Mouse (Mus musculus) activated CD4-positive, CD25-positive, alpha-beta regulatory T cell, adult 4 months (primary cell): ENCODE measurements around the gene Glrx. TPM values are rescaled to one million over a fixed set of nuclear protein-coding genes. Genes with fewer than 3 reads are reported as not detected.
"Not testable (repeated sequence)": the region's sequence is repeated elsewhere in the genome, so short reads cannot be mapped to it uniquely, and the experiment has no call there.

Experiments used
- ATAC-seq: one replicate; pipeline ENCODE4 v1.8.0; 2017
- polyA plus RNA-seq, 2 experiments: library from polyadenylated mRNA; unstranded; fragments of 100-300 nt; shearing (Covaris generic); gene quantifications; one replicate each; pipeline ENCODE4 v1.2.1; 2017

Glrx gene
- 100 to 1,000 TPM; 318 to 351 TPM for polyA plus RNA-seq

DNA sequence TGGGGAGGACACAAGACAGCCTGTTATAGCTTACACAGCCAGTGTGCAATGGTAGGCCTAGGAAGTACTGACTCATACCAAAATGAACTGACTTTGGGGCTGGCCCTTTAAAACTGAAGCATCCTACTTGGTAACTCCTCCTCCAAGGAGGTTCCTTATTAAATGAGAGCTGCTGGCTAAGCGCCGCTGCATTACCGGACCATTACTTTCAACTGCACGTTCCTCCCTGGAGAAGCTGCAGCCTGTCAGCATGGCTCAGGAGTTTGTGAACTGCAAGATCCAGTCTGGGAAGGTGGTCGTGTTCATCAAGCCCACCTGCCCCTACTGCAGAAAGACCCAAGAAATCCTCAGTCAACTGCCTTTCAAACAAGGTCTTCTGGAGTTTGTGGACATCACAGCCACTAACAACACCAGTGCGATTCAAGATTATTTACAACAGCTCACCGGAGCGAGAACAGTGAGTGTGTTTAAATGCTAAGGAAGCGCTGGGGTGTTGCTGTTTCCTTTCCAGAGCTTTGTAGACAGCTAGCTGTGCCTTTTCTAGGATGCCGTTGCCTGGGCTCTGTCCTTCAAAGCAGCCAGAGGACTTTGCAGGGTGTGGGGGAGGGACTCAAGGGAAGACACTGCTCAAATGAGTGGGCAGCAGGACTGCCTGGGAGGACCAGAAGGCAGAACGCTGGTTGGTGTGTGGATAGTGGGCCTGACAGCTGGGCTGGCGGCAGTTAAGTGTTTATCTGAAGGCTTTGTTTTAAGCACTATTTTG, at the start of gene Glrx:
Gene Glrx (plus strand): TSS at position 150 of the 763 bp plus-strand sequence.
- ATAC-seq: peak; percentile 97

DNA sequence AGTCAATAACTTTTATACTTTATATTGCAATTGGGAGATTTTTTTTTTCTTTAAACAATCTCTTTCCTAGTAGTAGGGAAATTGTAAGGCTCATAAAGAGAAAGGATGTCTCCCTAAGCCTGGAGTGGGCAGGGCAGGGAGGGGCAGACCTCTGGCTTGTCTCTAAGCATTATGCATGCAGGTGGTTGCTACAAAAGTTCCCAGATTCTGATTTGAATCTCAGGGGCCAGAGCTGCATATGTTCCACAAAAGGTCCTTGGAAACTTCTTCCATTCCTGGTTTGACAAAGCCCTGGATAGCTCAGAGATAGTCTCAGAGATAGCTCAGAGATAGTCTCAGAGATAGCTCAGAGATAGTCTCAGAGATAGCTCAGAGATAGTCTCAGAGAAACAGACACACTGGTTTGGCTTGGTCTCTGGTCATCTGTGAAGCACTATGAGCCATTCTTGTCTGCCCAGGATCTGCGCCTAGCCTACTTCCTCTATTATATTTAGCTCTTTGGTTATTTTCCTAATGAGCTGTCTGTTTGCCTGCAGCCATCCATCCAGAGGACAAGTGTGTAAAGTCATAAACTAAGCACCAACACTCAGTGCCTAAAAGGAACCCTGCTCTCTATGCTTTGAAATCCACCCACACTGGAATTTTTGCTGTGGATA, 49.0 kb upstream of the Glrx start:
- no peak for ATAC-seq

DNA sequence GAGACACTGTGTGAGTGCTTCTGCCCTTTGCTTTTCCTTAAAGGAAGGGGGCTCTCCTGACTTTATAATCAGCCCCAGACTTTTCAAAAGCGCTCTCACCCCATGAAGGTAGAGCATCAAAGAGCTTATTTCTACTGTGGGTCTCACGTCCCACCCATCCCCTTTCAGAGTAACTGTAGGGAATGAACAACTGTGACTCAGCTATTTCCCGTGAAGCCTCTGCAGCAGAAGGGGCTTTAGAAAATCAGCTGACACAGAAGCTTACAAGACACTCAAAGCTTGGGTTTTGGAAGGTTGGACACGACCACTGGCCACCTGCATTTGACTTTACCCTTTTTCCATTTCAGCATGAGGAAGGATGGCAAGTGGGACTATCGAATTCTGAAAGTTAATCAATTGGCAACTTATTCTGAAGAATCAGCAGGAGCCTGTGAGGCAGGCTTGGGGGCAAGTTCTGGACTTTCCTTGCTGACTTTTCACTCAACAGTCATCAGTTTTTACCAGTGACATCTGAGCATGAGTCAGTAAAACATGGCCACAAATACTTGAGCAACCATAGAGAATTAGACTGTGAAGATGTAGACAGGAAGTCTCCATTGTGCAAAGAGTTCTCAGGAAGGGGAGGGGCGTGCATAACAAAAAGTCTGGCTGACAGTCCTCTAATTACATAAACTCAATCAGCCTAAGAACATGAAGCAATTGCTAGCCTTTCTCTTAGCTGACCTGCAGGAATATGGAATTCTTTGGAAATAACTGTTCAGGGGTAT, 45.6 kb upstream of the Glrx start:
- ATAC-seq: no peak

DNA sequence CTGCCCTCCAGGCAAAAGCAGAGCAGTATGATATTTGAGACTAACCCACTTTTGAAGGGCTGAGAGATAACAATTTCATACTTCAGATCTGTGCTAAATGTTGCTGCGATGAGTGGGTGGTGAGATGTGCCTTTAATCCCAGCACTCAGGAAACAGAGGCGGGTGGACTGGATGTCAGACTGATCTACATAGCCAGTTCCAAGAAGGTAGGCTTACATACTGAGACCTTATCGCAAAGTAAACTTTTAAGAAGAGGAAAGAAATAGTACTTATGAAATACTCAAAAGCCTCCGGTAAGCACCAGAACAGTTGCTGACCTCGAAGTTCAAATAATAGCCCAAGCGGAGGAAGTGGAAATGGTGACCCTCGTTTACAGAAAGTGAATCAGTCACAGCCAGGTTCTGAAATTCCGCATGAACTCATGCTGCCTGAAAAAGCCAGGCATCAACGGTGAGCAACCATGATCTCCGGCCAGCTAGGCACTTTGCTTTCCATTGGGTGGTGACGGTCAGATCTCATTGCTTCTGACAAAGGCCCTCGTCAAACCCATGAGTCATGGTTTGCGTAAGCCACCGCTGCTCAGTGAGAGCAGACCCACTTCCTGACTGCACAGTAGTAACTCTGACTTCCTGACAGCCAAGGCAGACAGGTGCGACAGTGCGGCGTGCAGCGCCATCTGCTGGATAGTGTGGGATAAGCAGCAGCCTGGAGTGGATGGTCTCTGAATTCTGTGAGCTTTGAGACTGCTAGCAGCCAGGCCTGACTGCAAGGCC, 42.1 kb upstream of the Glrx start:
- ATAC-seq: peak; percentile 100

DNA sequence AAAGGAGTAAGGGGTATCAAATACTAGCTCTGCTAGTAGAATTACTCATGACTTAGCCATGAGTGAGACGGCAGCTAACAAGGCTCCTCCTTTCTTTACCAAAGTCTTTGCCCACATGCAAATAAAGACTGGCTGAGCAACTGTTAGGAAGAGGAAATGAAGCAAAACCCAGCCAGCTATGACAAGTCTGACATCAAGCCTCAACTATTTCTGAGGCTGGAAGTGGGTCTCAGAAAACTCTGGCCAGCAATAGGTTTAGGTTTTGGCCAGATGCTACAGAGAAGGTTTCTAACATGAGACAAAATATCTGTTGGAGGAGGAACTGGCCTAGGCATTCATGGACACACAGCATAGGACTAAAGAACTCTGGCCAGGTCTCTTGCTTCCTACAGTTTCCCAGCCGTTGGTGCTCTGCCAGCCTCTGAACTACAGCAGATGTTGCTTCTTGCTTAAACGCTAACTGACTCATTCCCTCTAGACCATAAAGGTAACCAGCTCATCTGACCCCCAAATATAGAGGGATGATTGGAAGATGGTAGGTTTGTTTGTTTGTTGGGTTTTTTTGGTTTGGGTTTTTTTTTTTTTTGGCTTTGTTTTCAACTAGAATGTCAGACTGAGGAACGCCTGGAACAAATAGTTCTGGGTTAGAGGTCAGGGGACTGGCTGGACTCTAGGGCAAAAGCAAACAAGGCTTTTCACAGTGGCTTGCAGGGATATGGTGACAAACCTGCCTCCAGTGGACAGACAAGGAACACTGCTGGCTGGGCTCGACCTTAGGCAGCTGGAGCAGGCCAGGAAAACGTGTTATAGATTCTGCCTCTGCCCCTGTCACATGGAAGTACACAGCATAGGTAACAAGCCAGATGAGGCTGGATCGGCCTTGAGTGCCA, 41.0 kb upstream of the Glrx start:
- ATAC-seq: no peak

DNA sequence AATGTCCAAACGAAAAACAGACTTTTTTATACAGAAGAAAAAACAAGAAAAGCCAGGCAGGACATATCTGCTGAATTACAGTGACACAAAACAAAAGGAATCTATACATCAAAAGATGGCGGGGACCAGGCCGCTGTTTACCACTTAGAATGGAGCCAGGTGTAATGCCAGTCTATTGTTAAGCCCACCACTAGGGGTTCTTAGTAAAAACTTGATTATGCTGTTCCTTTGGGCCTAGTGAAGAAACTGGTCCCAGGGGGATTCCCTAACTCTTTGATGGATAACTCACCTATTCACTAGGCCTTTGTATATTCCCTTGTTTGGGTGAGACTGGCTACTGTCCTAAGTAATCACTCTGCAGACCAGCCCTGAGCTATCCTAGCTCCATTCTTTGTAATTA, 40.2 kb upstream of the Glrx start:
- ATAC-seq: no peak

DNA sequence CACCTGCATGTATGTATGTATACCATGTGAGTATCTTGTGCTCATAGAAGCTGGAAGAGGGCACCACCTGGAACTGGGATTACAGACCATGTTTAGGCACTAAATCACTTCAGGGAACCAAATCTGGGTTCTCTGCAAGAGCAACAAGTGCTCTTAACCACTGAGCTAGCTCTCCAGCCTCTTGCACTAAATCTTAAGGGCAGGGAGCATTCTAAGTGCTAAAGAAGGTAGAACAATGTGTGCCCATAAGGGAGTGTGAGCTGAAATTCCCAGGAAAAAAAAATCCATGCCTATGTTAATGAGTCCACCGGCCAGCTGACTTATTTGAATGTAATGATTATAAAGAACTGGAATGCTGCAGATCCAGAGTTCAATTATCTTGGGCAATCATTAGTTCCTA, 31.7 kb upstream of the Glrx start:
- no peak for ATAC-seq

DNA sequence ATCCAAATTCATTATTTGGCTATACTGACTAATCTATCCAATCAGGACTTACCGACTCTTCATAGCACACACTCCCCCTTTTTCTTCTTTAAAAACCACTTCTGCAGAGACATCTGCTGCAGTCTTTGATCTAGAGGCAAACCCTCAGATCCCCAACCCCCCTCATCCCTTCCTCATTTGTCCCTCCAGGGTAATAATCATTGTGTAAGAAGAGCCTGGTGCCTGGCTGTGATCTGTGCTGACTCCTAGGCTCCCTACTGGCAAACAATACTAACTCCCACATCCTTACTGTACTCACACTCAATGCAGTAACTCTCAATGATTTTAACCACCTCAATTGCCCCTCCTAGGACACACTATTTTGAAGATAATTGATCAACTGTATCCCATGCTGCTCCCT, 29.7 kb upstream of the Glrx start:
- ATAC-seq: no peak

DNA sequence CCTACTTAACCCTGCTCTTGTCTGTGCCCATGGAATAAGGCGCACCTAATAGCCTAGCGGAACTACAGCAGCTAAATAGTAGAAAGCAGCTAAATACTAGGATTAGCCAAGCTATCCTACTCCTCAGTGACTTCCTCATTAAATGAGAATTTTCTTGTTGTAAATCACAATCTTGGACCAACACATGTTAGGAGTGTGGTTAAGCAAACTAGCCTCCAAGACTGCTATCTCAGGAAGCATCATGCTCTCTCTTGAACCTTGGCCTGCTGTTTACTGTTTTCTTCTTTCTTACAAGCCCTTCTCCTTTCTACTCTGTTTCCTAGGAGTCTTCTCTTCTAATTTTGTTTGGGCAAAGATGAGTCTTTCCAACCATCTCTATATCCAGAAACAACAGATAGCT, 22.5 kb upstream of the Glrx start:
- ATAC-seq: no peak

DNA sequence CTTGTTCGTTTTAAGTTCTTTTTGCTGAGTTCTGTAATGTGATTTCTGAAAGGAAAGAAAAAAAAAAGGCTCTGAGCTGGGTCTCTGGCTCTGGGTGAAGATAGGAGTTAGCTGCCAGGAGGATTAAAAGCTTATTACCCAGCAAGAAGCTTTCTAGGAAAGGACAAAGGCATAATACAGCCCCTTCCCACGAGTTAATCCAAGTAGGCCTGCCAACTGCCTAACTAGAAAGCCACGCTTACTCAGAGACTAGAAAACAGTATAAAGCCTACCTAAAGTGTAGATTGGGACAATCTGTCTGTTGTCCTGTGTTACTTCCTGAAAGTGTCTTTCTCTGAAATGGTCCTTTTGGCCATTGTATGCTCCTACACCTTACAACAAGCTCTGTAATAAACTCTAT, 21.2 kb upstream of the Glrx start:
- ATAC-seq: no peak

DNA sequence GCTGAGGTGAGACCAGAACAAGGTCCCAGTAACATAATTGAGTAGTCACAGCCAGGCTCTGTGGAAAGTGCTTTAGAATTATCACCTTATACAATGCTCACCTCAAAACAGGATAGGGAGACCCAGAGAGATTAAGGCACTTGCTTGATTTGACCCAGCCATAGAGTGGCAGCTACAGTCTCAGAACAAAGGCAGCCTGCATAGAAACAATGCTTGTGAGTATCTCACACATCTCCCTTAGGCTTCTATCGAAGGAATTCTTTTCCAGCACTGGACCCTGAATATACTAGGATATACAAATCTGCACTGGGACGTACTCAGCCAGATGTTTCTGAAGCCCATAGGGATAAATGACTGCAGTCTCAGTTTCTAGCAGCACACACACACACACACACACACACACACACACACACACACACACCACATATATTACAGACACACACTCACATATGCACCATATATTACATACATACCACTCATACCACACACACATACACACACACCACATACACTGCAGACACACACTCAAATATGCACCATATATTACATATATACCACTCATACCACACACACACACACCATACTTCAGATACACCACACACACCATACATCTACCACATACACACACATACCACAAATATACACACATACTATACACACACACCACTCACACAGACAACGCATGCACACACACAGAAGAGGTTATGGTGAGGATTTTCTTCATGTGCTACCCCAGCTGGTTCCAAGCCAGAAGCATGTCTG, 20.5 kb upstream of the Glrx start:
- ATAC-seq: no peak

DNA sequence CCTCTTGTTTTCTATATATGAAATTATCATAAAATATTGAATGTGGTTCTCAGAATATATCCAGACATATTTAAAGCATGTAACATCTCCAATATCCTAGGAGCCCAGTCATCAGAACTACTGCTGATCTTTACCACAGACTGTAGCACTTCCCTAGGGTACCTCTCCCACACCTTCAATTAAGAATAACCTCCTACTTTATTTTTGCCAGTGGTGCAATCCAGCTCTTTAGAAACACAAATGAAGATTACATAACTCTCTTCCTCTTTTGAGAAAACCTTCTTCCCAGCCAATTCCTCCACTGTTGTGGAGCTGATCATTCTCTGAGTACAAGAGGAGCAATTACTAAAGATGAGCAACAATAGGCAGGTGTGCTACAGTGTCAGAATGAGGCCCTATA, 19.8 kb upstream of the Glrx start:
- no peak for ATAC-seq

DNA sequence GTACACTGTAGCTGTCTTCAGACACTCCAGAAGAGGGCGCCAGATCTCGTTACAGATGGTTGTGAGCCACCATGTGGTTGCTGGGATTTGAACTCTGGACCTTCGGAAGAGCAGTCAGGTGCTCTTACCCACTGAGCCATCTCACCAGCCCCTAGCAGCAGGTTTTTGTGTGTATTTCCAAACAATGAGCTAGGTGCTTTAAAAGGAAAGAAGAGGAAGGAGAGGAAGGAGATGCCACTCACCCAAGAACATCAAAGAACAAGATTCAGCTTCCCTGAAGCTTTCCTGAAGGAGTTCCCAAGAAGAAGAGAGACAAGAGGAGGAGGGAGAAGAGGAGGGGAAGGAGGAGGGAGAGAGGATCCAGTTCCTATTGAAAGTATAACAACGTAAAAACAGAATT, 17.3 kb upstream of the Glrx start:
- ATAC-seq: not testable (repeated sequence)

DNA sequence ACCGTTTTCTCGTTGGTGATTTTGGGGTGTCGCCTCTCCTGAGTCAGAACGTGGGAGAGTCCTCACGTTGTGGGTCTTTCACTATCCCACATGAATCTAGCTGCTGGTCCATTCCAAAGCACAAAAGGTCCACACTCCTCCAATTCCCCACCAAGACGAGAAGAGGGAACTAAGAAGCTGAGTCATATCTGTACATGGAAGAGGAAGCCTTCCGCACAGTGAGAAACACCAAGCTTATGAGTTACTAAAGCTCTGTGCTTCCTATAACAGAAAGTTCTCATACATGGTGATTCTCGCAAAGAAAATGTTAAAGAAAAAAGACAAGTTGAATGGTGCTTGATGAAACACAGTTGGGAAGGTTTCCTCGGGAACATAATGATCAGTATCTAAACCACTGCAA, 16.5 kb upstream of the Glrx start:
- ATAC-seq: no peak

DNA sequence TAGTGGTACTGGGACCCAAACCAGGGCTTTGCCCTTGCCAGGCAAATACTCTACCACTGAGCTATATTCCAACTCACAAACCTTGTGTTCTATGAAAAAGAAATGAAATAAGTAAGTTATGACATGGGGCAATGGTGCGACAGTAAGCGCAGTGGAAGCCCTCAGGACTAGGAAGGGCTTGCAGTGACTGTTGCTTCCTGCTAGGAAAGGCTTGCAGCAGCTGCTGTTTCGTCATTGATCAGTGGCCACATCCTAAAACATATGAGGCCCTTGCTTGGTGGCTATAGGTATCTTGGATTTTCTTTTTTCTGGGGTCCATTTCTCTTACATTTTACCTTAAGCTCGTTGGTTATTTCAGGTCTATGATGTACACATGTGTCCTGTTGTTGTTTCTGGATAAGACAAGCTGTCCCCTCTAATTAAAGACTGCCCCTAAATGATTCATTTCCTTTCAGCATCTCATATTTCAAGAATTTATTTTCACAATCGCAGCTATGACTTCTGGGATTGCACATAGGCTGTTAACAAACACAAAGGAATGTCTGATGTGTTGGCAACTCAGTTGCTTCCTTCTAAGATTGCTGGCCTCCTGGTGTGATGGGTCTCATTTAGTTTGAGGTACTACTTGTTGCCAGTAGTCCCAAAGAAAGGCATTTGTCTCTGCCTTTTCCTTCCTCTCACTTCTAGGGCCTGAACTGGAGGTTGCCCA, 14.9 kb upstream of the Glrx start:
- ATAC-seq: peak; percentile 45

DNA sequence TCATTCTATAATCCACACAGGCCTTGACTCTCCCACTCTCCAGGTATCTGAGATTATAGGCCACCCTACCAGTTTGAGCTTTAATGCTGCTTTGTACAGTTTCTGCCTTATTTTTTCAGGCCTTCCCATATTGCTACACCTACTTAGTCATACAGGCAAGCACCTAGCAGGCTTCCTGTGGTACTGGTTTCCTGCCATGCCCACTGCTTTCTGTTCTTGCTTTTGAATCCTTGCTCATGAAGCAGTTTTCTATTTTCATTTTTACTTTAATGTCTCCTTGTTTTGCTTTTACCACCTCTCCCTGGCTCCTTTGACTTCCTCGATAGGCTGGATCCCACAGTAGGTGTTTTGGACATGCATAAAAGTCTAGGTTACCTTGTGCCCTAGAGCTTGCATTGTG, 14.3 kb upstream of the Glrx start:
- ATAC-seq: peak; percentile 95

DNA sequence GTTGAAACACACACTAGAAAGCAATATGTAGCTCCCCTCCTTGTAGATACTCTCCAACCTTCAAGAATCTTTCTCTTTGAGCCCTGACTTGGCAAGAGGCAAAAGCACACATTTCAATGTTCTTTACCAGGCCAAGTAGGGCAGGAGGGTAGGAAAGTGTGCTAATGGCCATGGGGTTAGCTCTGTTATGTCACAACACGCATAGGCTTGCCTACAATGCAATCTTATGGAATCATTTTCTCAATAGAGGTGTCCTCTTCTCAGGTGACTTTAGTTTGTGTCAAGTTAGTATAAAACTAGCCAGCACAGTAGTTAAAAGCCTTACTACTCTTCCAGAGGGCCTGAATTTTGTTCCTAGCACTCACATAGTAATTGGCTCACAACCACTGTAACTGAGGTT, 9.0 kb upstream of the Glrx start:
- ATAC-seq: no peak

DNA sequence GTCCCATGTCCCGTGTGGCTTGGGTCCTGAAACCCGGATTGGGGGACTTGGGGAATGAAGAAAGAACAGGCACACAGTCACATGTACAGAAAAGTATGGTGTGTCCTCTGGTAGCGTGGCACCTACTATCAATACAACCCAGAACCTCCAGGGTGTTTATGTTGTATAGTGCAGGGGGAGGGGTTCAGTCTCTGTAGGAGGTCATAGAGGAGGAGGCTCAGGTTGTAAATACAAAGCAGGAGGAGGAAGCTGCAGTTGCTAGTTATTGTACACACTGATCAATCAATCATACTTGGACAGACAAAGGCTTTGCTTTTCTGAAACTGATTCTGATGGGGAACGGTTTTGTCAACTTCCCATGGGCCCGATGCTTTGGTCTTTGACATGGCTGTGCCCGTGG, 8.0 kb upstream of the Glrx start:
- ATAC-seq: peak; percentile 80

DNA sequence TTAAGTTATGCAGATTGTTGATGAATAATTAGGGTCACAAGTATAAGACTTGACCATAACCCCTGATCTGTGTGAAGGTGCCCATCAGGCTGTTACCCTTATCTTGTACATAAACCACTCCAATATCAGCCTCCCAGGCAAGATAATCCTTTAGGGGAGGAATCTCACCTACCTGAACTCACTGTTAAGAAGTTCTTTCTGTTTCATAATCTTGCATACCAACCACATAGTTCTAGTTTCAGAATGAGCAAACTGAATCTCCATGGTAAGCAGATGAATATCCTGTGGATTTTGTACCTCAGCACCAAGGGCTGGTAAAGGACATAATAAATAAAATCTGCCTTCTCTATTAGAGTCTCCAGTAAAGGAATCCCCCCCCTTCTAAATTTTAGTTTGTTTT, 7.0 kb upstream of the Glrx start:
- ATAC-seq: peak; percentile 90

DNA sequence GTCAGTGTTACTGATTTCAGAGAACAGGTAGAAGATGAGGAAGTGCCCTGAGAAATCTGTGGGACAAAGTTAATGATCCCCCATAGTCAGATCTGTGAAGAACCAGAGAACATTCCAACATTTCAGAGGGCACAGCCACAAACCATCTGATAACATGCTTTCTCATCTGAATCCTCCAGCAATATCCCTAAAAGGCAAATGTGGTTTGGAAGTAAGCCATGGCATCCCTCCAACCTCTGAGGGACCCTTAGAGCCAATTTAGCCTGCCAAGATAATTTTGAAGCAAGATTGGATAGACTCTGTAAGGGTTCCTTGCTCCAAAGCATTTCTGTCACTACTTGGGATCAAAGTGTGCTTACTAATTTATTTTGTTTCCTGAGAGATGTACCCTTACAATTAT, 6.2 kb upstream of the Glrx start:
- ATAC-seq: no peak
